Mouse (Mus musculus) hindbrain, postnatal 0 days (tissue): ENCODE results near the gene Ak5. TPM values are rescaled to one million over a fixed set of nuclear protein-coding genes. Genes with fewer than 3 reads are reported as not detected.
"Not testable (repeated sequence)": the region's sequence is repeated elsewhere in the genome, so short reads cannot be mapped to it uniquely, and the experiment has no call there.

ENCODE experiments used
- ATAC-seq: fragments of 200-750 bp; cut with Nextera tagmentation; 2 replicates; pipeline ENCODE4 v1.8.0; 2017; ENCODE audit warnings: mild to moderate bottlenecking, moderate TSS enrichment, moderate library complexity
- DNase-seq: peaks from one replicate; pipeline ENCODE4 v3.0.0-alpha.2; 2015; ENCODE audit warnings: low spot score
- H3K27ac ChIP-seq: fragments of 300-500 bp; sonication (generic); 2 replicates; pipeline ENCODE4 v1.5.1; 2014; ENCODE audit warnings: mild to moderate bottlenecking
- H3K27me3 ChIP-seq: fragments of 300-500 bp; sonication (generic); 2 replicates; pipeline ENCODE4 v1.6.1; 2014; ENCODE audit warnings: low read length, mixed read lengths; ENCODE audit not compliant: insufficient read depth
- H3K36me3 ChIP-seq: fragments of 300-500 bp; sonication (generic); 2 replicates; pipeline ENCODE4 v1.6.1; 2014; ENCODE audit warnings: low read length, mixed read lengths; ENCODE audit not compliant: insufficient read depth
- H3K4me1 ChIP-seq: fragments of 300-500 bp; sonication (generic); 2 replicates; pipeline ENCODE4 v1.6.1; 2014; ENCODE audit warnings: antibody characterized with exemption, low read length, mixed read lengths; ENCODE audit not compliant: insufficient read depth
- H3K4me2 ChIP-seq: fragments of 300-500 bp; sonication (generic); 2 replicates; pipeline ENCODE4 v1.6.1; 2014; ENCODE audit warnings: low read depth, mild to moderate bottlenecking, low read length, moderate library complexity, mixed read lengths
- H3K4me3 ChIP-seq: fragments of 300-500 bp; sonication (generic); 2 replicates; pipeline ENCODE4 v1.5.1; 2014; ENCODE audit warnings: low read length
- H3K9ac ChIP-seq: fragments of 300-500 bp; sonication (generic); replicated peaks from 2 replicates; pipeline ENCODE4 v1.6.1; 2014; ENCODE audit warnings: mild to moderate bottlenecking, low read length, moderate library complexity, mixed read lengths
- H3K9me3 ChIP-seq: fragments of 300-500 bp; sonication (generic); 2 replicates; pipeline ENCODE4 v1.6.1; 2016; ENCODE audit warnings: low read length, mixed read lengths
- CTCF ChIP-seq: IDR thresholded peaks from 2 replicates; pipeline ENCODE4 v1.5.1; 2016; ENCODE audit warnings: antibody characterized with exemption, control low read depth, low read depth
- WGBS: fragments of 180-500 bp; shearing (Covaris S2); extraction: QIAGEN DNeasy Blood & Tissue Kit; methylation state at CpG from one replicate; pipeline ENCODE4 v1.1.7; 2014; 5-methylcytosine and 5-hydroxymethylcytosine counted together
- polyA plus RNA-seq: library from polyadenylated mRNA; unstranded; fragments of >200 nt; fragmentation: Nextera tagmentation; extraction: Ambion mirVana; gene quantifications from 2 replicates; pipeline ENCODE4 v1.2.1, GENCODE M21; 2015
- total RNA-seq: library from RNA; depleted of rRNA; stranded (reverse); fragments of >200 nt; gene quantifications from 2 replicates; pipeline ENCODE4 v1.2.3, GENCODE M21; 2014

Ak5 gene
- total and polyA plus RNA-seq, 2 experiments from 2014 or later = 14.8 to 18.8 TPM

GRCm38 (mm10) chr3:152467312-152467711 lies 200.8 kb downstream of the Ak5 start:
- no peak for DNase-seq
- WGBS = 90% methylated on average over 4 of the region's 4 CpGs
- no peak for ATAC-seq

GRCm38 (mm10) chr3:152466849-152467248 lies 201.3 kb downstream of the Ak5 start:
- Histone ChIP-seq H3K9me3 (no peaks in the 10 kb centered on the region), H3K4me1 (no peaks in the 10 kb centered on the region), H3K9ac (no peak overlapping the region), H3K27ac (no peak overlapping the region), H3K27me3 (no peaks in the 10 kb centered on the region), H3K4me3 (no peak overlapping the region), H3K36me3 (no peaks in the 10 kb centered on the region), H3K4me2 (no peak overlapping the region)
- ATAC-seq = peak; percentile 16; the same call in 1 of the 2 replicates
- no peak for DNase-seq
- no peak for TF ChIP-seq CTCF
- WGBS = 94% methylated on average over 9 of the region's 9 CpGs

More at GRCm38 (mm10) chr3:152467312-152467711, 200.8 kb downstream of the Ak5 start:
- Histone ChIP-seq H3K36me3 (no peaks in the 10 kb centered on the region), H3K4me3 (no peak overlapping the region), H3K4me1 (no peaks in the 10 kb centered on the region), H3K27me3 (no peaks in the 10 kb centered on the region), H3K9me3 (no peaks in the 10 kb centered on the region), H3K9ac (no peak overlapping the region), H3K4me2 (no peak overlapping the region), H3K27ac (no peak overlapping the region)
- no peak for TF ChIP-seq CTCF

DNA sequence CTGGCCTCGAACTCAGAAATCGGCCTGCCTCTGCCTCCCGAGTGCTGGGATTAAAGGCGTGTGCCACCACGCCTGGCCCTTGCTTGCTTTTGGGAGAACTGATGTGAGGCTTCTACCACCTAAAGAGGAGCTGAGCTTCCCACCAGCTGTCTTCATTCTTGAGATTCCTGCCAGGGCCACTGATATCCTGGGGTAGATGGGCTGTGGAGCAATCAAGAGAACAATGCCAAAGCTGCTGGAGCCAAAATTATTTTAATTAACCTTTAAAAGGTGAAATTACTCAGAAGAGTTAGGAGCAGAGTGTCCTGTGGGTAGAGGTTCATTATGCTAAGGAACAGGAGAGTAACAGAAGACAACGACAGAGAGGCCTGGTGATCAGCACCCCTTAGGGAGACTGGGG lies 202.8 kb downstream of the Ak5 start:
- no peak overlapping the region for H3K9ac ChIP-seq
- DNase-seq (no peak), ATAC-seq (no peak)
- no peaks in the 10 kb centered on the region for H3K27me3 ChIP-seq
- no peak overlapping the region for H3K4me2 ChIP-seq
- H3K27ac ChIP-seq = no peak overlapping the region
- TF ChIP-seq CTCF = no peak
- 82% methylated on average over 6 of the region's 6 CpGs for WGBS
- H3K36me3 ChIP-seq = no peaks in the 10 kb centered on the region; the same call in 1 of the 2 replicates
- H3K9me3 ChIP-seq = no peaks in the 10 kb centered on the region
- H3K4me1 ChIP-seq = no peaks in the 10 kb centered on the region
- H3K4me3 ChIP-seq = no peak overlapping the region

DNA sequence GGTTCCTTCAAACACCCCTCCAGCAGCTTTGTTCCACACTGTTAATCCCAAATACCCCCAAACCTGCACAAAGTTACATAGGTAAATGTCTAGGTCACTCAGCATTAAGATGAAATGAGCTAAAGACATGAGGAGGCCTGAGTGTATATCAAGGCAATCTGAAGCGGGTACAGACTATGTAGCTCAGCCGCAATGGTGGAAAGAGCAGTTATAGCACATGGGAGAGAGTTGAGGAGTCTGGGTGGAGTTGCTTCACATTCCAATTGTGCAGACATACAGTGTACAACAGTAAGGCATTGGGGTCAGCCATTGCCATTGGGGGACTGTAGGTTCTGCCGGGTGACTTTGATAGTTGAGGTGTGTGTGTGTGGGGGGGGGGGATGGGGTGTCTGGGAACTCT lies 203.7 kb downstream of the Ak5 start:
- H3K27me3 ChIP-seq = no peaks in the 10 kb centered on the region
- H3K4me1 ChIP-seq = no peaks in the 10 kb centered on the region
- no peak for DNase-seq
- no peak overlapping the region for H3K4me2 ChIP-seq
- no peaks in the 10 kb centered on the region; the same call in 1 of the 2 replicates for H3K36me3 ChIP-seq
- H3K9ac ChIP-seq = no peak overlapping the region
- H3K4me3 ChIP-seq = no peak overlapping the region
- no peaks in the 10 kb centered on the region for H3K9me3 ChIP-seq
- H3K27ac ChIP-seq = no peak overlapping the region
- 93% methylated on average over 3 of the region's 3 CpGs for WGBS
- TF ChIP-seq CTCF = no peak
- ATAC-seq = no peak

DNA sequence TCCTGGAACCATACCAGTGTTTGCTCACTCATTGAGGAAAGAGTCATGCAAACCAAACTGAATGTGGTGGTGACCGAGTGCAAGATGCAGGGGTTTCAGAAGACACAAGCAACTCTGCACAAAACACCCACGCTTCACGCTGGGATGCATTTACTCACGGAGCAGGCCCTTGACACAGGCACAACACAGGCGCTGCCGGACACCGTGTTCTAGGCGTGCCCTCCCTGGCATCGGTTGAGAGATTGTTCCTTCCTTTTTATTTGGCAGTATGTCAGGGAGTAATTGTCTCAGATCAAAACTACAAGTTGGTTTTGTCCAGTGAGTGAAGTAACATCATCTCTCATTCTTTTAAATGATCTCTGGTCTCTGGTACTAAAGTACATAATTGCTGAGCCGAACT lies 205.3 kb downstream of the Ak5 start:
- DNase-seq = no peak
- Histone ChIP-seq H3K9ac (no peak overlapping the region), H3K4me3 (no peak overlapping the region), H3K27me3 (no peaks in the 10 kb centered on the region), H3K36me3 (no peaks in the 10 kb centered on the region; the same call in 1 of the 2 replicates), H3K27ac (no peak overlapping the region), H3K9me3 (no peaks in the 10 kb centered on the region), H3K4me1 (no peaks in the 10 kb centered on the region), H3K4me2 (no peak overlapping the region)
- WGBS = 86% methylated on average over 10 of the region's 10 CpGs
- ATAC-seq = no peak
- no peak for TF ChIP-seq CTCF

DNA sequence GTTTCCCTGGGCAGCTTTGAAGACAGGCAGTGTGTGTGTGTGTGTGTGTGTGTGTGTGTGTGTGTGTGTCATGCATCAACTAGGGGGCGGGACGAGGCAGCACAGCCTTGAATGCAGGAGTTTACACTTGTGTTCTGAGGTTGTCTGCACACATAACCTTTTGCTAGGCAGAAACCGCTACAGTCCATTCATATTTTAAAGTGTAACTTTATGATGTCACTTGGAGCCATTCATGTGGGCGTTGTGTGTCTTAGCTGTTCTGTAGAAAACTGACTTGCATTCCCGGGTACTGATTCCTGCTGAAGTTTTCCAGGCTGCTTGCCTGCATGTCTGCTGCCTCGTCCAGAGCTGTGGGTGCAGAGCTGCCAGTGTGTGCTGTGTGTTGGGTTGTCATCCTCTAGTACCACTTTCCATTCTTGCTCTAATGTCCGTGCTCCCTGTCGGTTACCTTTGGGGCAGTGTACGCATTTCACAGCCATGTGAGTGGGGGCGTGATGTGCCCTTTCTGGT lies 206.1 kb downstream of the Ak5 start:
- no peak overlapping the region for H3K4me3 ChIP-seq
- H3K4me2 ChIP-seq = no peak overlapping the region
- TF ChIP-seq CTCF = no peak
- H3K4me1 ChIP-seq = no peaks in the 10 kb centered on the region
- no peak overlapping the region for H3K27ac ChIP-seq
- DNase-seq (no peak), ATAC-seq (no peak)
- H3K27me3 ChIP-seq = no peaks in the 10 kb centered on the region
- WGBS = 86% methylated on average over 10 of the region's 10 CpGs
- H3K9ac ChIP-seq = no peak overlapping the region
- no peaks in the 10 kb centered on the region for H3K9me3 ChIP-seq
- H3K36me3 ChIP-seq = peaks cover 7% of the 10 kb centered on the region; the same call in 1 of the 2 replicates

DNA sequence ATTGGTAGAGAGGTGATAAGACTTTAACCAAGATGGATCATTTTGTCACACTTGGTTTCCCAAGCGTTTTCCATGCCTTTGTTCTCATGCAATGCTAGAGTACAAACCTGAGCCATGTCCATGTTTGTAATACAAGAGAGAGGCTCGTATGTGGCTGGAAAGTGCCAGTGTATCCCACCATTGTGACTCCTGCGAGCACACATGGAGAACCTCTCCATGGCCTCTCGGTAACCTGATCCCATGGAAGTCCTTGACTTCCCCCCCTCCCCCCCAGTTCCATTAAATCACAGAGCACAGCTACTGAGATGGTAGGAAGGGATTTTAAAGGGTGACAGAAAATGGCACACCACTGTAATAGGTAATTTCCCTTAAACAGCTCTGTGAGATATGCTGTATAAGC lies 207.4 kb downstream of the Ak5 start:
- ATAC-seq (no peak), DNase-seq (no peak)
- WGBS = 62% methylated on average over 4 of the region's 4 CpGs
- Histone ChIP-seq H3K9me3 (no peaks in the 10 kb centered on the region), H3K27me3 (no peaks in the 10 kb centered on the region), H3K4me3 (no peak overlapping the region), H3K4me2 (no peak overlapping the region), H3K4me1 (no peaks in the 10 kb centered on the region), H3K27ac (no peak overlapping the region), H3K9ac (no peak overlapping the region), H3K36me3 (peaks cover 14% of the 10 kb centered on the region)
- no peak for TF ChIP-seq CTCF

GRCm38 (mm10) chr3:152458875-152459274 lies 209.3 kb downstream of the Ak5 start:
- not testable (repeated sequence) for DNase-seq, H3K4me3 ChIP-seq, H3K9me3 ChIP-seq, H3K9ac ChIP-seq, ATAC-seq, H3K27me3 ChIP-seq, H3K4me2 ChIP-seq, H3K4me1 ChIP-seq, H3K27ac ChIP-seq
- peaks cover 14% of the 10 kb centered on the region for H3K36me3 ChIP-seq
- WGBS = 94% methylated on average over 4 of the region's 4 CpGs
